Mouse (Mus musculus): ENCODE measurements at regions not wholly inside any gene's neighbourhood (a gene's known extent, or its start where the extent isn't known, plus 50 kb on each side); places are given as distances from the start of the nearest gene placed in this dataset.

DNA sequence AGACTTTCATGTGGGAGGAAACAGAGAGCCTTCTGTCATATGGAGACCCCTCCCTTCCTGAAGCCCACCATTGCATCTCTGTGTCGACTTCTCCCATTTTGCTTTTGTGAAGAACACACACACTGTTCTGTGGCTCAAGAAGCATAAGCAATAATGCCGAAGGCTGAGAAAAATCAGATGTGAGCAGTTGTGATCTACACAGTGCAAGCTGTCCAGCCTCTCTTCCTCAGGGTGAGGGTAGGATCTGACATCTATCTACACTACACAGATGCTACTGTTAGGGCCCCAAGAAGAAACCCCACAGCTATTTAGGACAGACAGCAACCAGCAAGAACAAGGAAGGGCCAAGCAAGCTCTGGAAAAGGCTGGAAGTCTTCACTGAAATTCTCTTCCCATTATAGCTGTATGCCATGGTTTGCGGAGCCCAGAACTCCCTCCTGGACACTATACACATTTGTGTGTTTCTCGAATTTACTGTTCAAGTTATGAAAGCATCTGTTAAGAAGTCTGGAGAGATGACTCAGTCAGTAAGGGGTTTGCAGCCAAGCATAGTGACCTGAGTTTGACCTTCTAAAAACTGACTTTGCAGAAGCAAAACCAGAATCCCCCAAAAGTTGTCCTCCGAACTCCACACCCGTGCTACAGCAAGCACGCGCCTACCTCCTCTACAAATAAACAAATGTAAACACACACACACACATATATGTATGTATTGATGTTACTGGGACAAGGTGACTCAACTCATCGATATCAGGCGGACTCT, 218.3 kb upstream of the Sesn3 start:
- Histone ChIP-seq H3K9me3 (replicated peaks; ENCODE audit: control insufficient read depth, low read length) (no peaks in the 10 kb centered on the region), H3K36me3 (replicated peaks; ENCODE audit: control insufficient read depth, insufficient read depth, low read length) (no peaks in the 10 kb centered on the region), H3K9ac (replicated peaks; ENCODE audit: low read depth, low read length) (no peak overlapping the region), H3K4me1 (ENCODE audit: control insufficient read depth, insufficient read depth) (no peaks in the 10 kb centered on the region; the same call in 1 of the 2 replicates), H3K27me3 (ENCODE audit: control insufficient read depth, insufficient read depth, low read length) (no peaks in the 10 kb centered on the region), H3K4me2 (ENCODE audit: low read depth, low read length) (no peak overlapping the region), H3K4me3 (ENCODE audit: low read depth, low read length) (no peak overlapping the region), H3K27ac (ENCODE audit: low read depth) (no peak overlapping the region)
- no peak for TF ChIP-seq EP300 (IDR thresholded peaks at IDR 0.05; ENCODE audit: low read depth)
- TF ChIP-seq CTCF (IDR thresholded peaks at IDR 0.05; ENCODE audit: low read depth): no peak
- WGBS: 83% methylated on average over 10 of the region's 10 CpGs
- DNase-seq (ENCODE audit: low spot score) (no peak), ATAC-seq (ENCODE audit: insufficient read depth, low read depth) (no peak)

DNA sequence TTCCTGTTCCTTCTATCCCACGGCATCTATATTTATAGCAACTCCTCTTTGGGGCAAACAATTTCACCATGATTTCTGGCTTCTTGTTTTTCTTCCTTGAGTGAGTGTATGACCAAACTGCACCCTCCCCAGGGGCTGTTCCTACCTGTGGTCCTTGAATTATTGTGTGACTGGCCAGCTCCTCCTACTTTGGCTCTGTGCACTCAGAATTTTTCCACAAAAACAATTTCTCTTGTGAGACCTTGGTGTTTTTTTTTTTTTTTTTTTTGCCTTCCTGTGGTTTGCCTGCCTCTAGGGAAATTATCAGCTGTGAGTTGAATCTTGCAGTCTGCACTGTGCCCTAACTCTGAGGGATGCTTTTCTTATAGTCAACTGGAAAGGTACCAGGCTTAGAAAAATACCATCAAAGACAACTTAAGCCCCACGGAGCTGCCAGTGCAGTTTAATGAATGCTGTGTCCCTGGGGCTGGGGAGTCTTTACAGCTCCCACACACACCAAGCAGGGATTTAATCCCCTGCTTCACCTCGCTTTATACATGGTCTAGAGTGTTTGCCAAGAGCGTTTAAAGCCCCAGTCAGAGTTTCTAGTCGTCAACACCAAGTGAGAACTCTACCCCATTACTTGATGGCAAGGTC, 216.2 kb upstream of the Sesn3 start:
- ATAC-seq (ENCODE audit: insufficient read depth, low read depth) (no peak), DNase-seq (ENCODE audit: low spot score) (no peak)
- no peaks in the 10 kb centered on the region; the same call in 1 of the 2 replicates for H3K4me1 ChIP-seq (ENCODE audit: control insufficient read depth, insufficient read depth)
- 35% methylated on average over 5 of the region's 5 CpGs for WGBS
- H3K27ac ChIP-seq (ENCODE audit: low read depth): no peak overlapping the region
- H3K4me2 ChIP-seq (ENCODE audit: low read depth, low read length): no peak overlapping the region
- H3K27me3 ChIP-seq (ENCODE audit: control insufficient read depth, insufficient read depth, low read length): no peaks in the 10 kb centered on the region
- TF ChIP-seq EP300 (IDR thresholded peaks at IDR 0.05; ENCODE audit: low read depth): no peak
- no peak for TF ChIP-seq CTCF (IDR thresholded peaks at IDR 0.05; ENCODE audit: low read depth)
- no peak overlapping the region for H3K4me3 ChIP-seq (ENCODE audit: low read depth, low read length)
- H3K9ac ChIP-seq (replicated peaks; ENCODE audit: low read depth, low read length): no peak overlapping the region
- H3K36me3 ChIP-seq (replicated peaks; ENCODE audit: control insufficient read depth, insufficient read depth, low read length): no peaks in the 10 kb centered on the region
- no peaks in the 10 kb centered on the region for H3K9me3 ChIP-seq (replicated peaks; ENCODE audit: control insufficient read depth, low read length)

DNA sequence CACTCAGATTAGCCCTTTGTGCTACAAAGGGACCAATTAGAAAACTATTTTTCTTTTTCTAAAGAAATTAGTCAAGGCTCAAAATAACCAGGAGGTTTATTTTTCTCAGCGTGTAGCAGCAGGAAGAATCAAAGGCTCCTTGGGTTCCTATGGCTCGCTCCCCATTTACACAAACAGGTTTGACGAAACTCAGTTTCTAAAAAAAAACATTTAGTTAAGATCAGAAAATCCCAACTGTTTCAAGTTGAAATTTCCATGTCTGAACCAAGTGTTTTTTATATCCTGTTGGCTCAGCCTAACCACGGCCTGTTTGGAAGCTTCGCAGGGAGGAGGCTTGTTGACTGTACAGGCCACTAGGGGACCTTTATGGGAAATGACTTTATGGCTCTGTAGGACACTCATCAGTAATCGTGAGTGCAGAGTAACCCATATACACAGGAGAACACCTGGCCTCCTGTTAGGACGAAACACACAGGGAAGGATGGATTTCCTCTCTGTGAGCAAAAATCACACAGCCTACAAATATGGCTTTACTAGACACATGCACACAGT, 215.6 kb upstream of the Sesn3 start:
- DNase-seq (ENCODE audit: low spot score) (no peak), ATAC-seq (ENCODE audit: insufficient read depth, low read depth) (no peak)
- TF ChIP-seq EP300 (IDR thresholded peaks at IDR 0.05; ENCODE audit: low read depth) (no peak), CTCF (IDR thresholded peaks at IDR 0.05; ENCODE audit: low read depth) (0 out of 2 replicates have a peak, but pooled peaks have one; percentile 9)
- no peaks in the 10 kb centered on the region for H3K9me3 ChIP-seq (replicated peaks; ENCODE audit: control insufficient read depth, low read length)
- H3K9ac ChIP-seq (replicated peaks; ENCODE audit: low read depth, low read length): no peak overlapping the region
- no peak overlapping the region for H3K4me2 ChIP-seq (ENCODE audit: low read depth, low read length)
- H3K4me1 ChIP-seq (ENCODE audit: control insufficient read depth, insufficient read depth): no peaks in the 10 kb centered on the region; the same call in 1 of the 2 replicates
- H3K27me3 ChIP-seq (ENCODE audit: control insufficient read depth, insufficient read depth, low read length): no peaks in the 10 kb centered on the region
- no peak overlapping the region for H3K27ac ChIP-seq (ENCODE audit: low read depth)
- H3K4me3 ChIP-seq (ENCODE audit: low read depth, low read length): no peak overlapping the region
- H3K36me3 ChIP-seq (replicated peaks; ENCODE audit: control insufficient read depth, insufficient read depth, low read length): no peaks in the 10 kb centered on the region
- WGBS: 53% methylated on average over 7 of the region's 7 CpGs

DNA sequence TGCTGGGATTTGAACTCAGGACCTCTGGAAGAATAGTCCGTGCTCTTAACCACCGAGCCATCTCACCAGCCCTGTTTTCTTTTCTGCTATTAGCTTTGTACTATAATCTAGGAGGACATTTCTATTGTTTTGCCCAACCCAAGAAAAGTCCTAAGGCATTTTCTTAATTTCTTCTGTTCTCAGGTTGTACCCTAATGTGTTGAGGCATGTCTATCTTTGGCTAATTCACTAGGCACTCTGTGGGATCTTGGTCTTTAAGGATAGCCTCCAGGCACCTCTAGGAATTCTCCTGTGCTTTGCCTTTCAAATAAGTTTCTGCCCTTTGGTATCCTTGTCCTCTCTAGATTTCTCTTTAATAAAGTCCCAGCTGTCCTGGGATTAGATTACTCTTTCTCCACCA, 214.6 kb upstream of the Sesn3 start:
- Histone ChIP-seq H3K9me3 (replicated peaks; ENCODE audit: control insufficient read depth, low read length) (no peaks in the 10 kb centered on the region), H3K4me1 (ENCODE audit: control insufficient read depth, insufficient read depth) (no peaks in the 10 kb centered on the region; the same call in 1 of the 2 replicates), H3K4me3 (ENCODE audit: low read depth, low read length) (no peak overlapping the region), H3K27ac (ENCODE audit: low read depth) (no peak overlapping the region), H3K36me3 (replicated peaks; ENCODE audit: control insufficient read depth, insufficient read depth, low read length) (no peaks in the 10 kb centered on the region), H3K27me3 (ENCODE audit: control insufficient read depth, insufficient read depth, low read length) (no peaks in the 10 kb centered on the region), H3K9ac (replicated peaks; ENCODE audit: low read depth, low read length) (no peak overlapping the region), H3K4me2 (ENCODE audit: low read depth, low read length) (no peak overlapping the region)
- ATAC-seq (ENCODE audit: insufficient read depth, low read depth) (no peak), DNase-seq (ENCODE audit: low spot score) (no peak)
- TF ChIP-seq EP300 (IDR thresholded peaks at IDR 0.05; ENCODE audit: low read depth) (no peak), CTCF (IDR thresholded peaks at IDR 0.05; ENCODE audit: low read depth) (no peak)
- 89% methylated on average over 2 of the region's 2 CpGs for WGBS

DNA sequence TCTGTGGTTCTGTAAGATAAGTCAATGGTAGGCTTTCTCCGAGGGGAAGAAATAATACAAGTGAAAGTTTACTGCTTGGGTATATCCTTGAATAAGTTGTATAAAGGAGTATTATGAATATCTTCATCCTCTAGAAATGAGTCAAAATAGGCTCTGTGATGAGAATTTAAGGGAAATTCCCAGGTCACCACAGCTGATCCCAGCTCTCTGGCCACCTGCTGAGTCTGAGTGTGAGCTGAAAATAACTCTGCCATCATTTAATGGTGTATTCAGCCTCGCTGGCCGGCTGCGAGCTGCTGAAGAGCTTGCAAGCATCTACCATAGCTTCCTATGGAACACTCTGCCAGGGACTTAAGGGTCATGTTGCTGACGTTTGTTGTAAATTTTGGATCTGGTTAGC, 213.5 kb upstream of the Sesn3 start:
- no peaks in the 10 kb centered on the region for H3K27me3 ChIP-seq (ENCODE audit: control insufficient read depth, insufficient read depth, low read length)
- DNase-seq (ENCODE audit: low spot score) (no peak), ATAC-seq (ENCODE audit: insufficient read depth, low read depth) (no peak)
- H3K27ac ChIP-seq (ENCODE audit: low read depth): no peak overlapping the region
- TF ChIP-seq EP300 (IDR thresholded peaks at IDR 0.05; ENCODE audit: low read depth): no peak
- TF ChIP-seq CTCF (IDR thresholded peaks at IDR 0.05; ENCODE audit: low read depth): no peak
- whole genome bisulfite sequencing: 61% methylated on average over 5 of the region's 5 CpGs
- H3K9me3 ChIP-seq (replicated peaks; ENCODE audit: control insufficient read depth, low read length): 0 out of 2 replicates have a peak, but pooled peaks cover 4% of the 10 kb centered on the region
- H3K4me2 ChIP-seq (ENCODE audit: low read depth, low read length): no peak overlapping the region
- no peak overlapping the region for H3K9ac ChIP-seq (replicated peaks; ENCODE audit: low read depth, low read length)
- no peaks in the 10 kb centered on the region for H3K36me3 ChIP-seq (replicated peaks; ENCODE audit: control insufficient read depth, insufficient read depth, low read length)
- no peaks in the 10 kb centered on the region; the same call in 1 of the 2 replicates for H3K4me1 ChIP-seq (ENCODE audit: control insufficient read depth, insufficient read depth)
- no peak overlapping the region for H3K4me3 ChIP-seq (ENCODE audit: low read depth, low read length)
